Mouse (Mus musculus): ENCODE data around the gene Erbb4.

DNA sequence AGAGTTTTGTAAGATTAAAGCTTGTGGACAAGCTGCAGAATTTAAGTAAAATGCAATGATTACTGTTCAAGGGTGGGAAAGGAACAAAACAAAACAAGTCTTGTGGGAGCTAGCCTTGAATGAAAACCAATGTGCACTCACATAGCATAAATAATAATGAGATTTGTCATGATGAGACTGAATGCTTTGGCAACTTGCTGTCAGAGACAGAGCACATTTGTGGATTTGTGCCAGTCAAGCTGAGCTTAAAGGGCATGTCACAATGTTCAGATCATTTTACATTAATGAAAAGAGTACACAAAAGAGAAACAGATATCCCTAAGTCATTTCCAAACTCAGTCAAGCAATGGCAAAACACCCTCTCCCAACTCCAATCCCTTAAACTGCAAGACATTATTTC, 275.8 kb downstream of the Erbb4 start:
- TF ChIP-seq CTCF (IDR thresholded peaks at IDR 0.05; ENCODE audit: insufficient read depth, low read length) (no peak), POLR2A (IDR thresholded peaks at IDR 0.05; ENCODE audit: borderline replicate concordance, extremely low read depth, low read depth, low read length) (no peak)
